Mouse (Mus musculus): ENCODE measurements at regions not wholly inside any gene's neighbourhood (a gene's known extent, or its start where the extent isn't known, plus 50 kb on each side); places are given as distances from the start of the nearest gene placed in this dataset.

DNA sequence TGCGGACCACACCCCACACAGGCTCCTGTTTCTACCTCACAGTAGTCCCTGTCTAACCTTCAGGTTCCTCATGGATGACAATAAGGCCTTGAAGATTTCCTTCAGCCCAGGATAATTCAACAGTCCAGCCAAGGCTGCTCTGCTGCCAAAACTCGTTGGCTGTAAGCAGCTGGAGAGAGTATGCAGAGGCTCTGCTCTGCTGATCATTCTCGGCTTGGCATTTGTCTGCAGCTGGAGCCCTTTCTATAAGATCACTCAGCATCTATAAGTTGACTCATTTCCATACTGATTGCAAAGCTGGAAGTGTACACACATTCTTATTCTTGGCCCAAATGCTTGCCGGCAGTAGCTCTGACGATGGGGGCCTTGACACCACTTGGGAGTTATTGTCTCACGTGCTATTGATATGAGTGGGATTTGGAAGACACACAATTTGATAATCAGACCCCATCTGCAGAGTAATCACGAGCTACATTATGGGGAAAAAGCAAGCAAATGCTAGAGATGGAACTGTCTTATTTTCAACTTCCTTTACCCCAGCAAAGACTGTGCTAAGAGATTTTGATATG is 311.1 kb upstream of the Nmur2 start:
- no peak for TF ChIP-seq POLR2A (IDR thresholded peaks at IDR 0.05; ENCODE audit: control insufficient read depth, low read depth, low read length)
- no peak for TF ChIP-seq CTCF (IDR thresholded peaks at IDR 0.05; ENCODE audit: control insufficient read depth, insufficient read depth, insufficient replicate concordance, low read depth, low read length)

Measured in testis, adult 2 months (tissue).